Comparison of ENCODE assay signal across 1 mouse cellular context in genomic region chr7:118798105-118798570, GRCm38 (mm10).
A peak's percentile ranks its signal among the peaks of the same experiment; 100 is the strongest.
TF ChIP-seq lines count a peak whose summit lies in the region.

No protein-coding gene starts in this region.

TF ChIP-seq in MEL, 35 proteins besides CTCF, POLR2A, EP300 and RAD21 (continued from another document):
- peak; percentile 63 for TF ChIP-seq ELF1 (IDR thresholded peaks at IDR 0.05; ENCODE audit: low read depth, low read length)
- peak; percentile 44 for TF ChIP-seq MAX (IDR thresholded peaks at IDR 0.05; ENCODE audit: low read length)
- peak; percentile 48; the same call in 1 of the 2 replicates for TF ChIP-seq MAFK (IDR thresholded peaks at IDR 0.05; ENCODE audit: borderline replicate concordance, low read depth, low read length)
- TF ChIP-seq NRF1 (IDR thresholded peaks at IDR 0.05; ENCODE audit: insufficient read depth, low read depth, low read length, poor library complexity, severe bottlenecking) = no peak
- TF ChIP-seq NELFE (IDR thresholded peaks at IDR 0.05; ENCODE audit: low read depth, low read length) = no peak
- no peak for TF ChIP-seq POLR2AphosphoS2 (IDR thresholded peaks at IDR 0.05; ENCODE audit: low read length)
- no peak for TF ChIP-seq USF2 (IDR thresholded peaks at IDR 0.05; ENCODE audit: borderline replicate concordance in 1 of 2, insufficient read depth in 1 of 2, low read depth in 1 of 2, low read length in 2 of 2)
- TF ChIP-seq MEF2A (IDR thresholded peaks at IDR 0.05; ENCODE audit: extremely low read depth, insufficient replicate concordance, low read depth, low read length, poor library complexity, severe bottlenecking) = no peak
- peak; percentile 51 for TF ChIP-seq BHLHE40 (IDR thresholded peaks at IDR 0.05; ENCODE audit: borderline replicate concordance, low read depth, low read length)
- no peak for TF ChIP-seq CHD2 (IDR thresholded peaks at IDR 0.05; ENCODE audit: low read length)
- TF ChIP-seq E2F4 (IDR thresholded peaks at IDR 0.05; ENCODE audit: borderline replicate concordance, low read depth, low read length) = no peak
- 0 out of 2 replicates have a peak, but pooled peaks have one; percentile 14 for TF ChIP-seq JUND (IDR thresholded peaks at IDR 0.05; ENCODE audit: low read depth, low read length)
- TF ChIP-seq ETS1 (IDR thresholded peaks at IDR 0.05; ENCODE audit: low read depth, low read length) = peak; percentile 93
- no peak for TF ChIP-seq HCFC1 (IDR thresholded peaks at IDR 0.05; ENCODE audit: low read depth, low read length)
- peak; percentile 87 for TF ChIP-seq SIN3A (IDR thresholded peaks at IDR 0.05; ENCODE audit: low read length)
